Mouse (Mus musculus) brain, embryonic 14.5 days (tissue): ENCODE measurements around the gene Mrpl43.

Source experiments
- CTCF ChIP-seq: fragments of 200-500 bp; IDR thresholded peaks from 2 replicates; pipeline ENCODE4 v1.5.1; 2012; ENCODE audit warnings: inconsistent platforms, mild to moderate bottlenecking, moderate library complexity, borderline replicate concordance; ENCODE audit not compliant: insufficient read depth, insufficient read length; ENCODE audit errors: extremely low read depth
- POLR2A ChIP-seq: fragments of 200-500 bp; IDR thresholded peaks from 2 replicates; pipeline ENCODE4 v1.6.1; 2012; ENCODE audit warnings: mild to moderate bottlenecking, inconsistent platforms, borderline replicate concordance; ENCODE audit not compliant: poor library complexity, insufficient read depth, insufficient read length, severe bottlenecking; ENCODE audit errors: extremely low read depth

GRCm38 (mm10) chr19:45003740-45004516 is 2.3 kb downstream of the Mrpl43 start:
- TF ChIP-seq POLR2A (no peak), CTCF (no peak)
